Mouse (Mus musculus) liver, embryonic 14.5 days (tissue): ENCODE measurements at regions not wholly inside any gene's neighbourhood (a gene's known extent, or its start where the extent isn't known, plus 50 kb on each side); places are given as distances from the start of the nearest gene placed in this dataset.
"Not testable (repeated sequence)": the region's sequence is repeated elsewhere in the genome, so short reads cannot be mapped to it uniquely, and the experiment has no call there.

Experiments used
- ATAC-seq: fragments of 200-750 bp; cut with Nextera tagmentation; 2 replicates; pipeline ENCODE4 v1.8.0; 2017; ENCODE audit warnings: moderate number of reproducible peaks, mild to moderate bottlenecking, moderate library complexity; ENCODE audit not compliant: insufficient read depth
- DNase-seq, 3 experiments: peaks; one replicate each; pipeline ENCODE4 v3.0.0-alpha.2; 2012 to 2013; ENCODE audit warnings: low read depth in 3 of 3, low spot score in 3 of 3
- H3K27ac ChIP-seq: fragments of 300-500 bp; sonication (generic); 2 replicates; pipeline ENCODE4 v1.5.1; 2014; ENCODE audit warnings: moderate library complexity, mild to moderate bottlenecking, control low read depth, inconsistent platforms
- H3K27me3 ChIP-seq: fragments of 300-500 bp; sonication (generic); 2 replicates; pipeline ENCODE4 v1.6.1; 2014; ENCODE audit warnings: mild to moderate bottlenecking, low read length, moderate library complexity; ENCODE audit not compliant: control insufficient read depth, insufficient read depth
- H3K36me3 ChIP-seq: fragments of 300-500 bp; sonication (generic); replicated peaks from 2 replicates; pipeline ENCODE4 v1.6.1; 2014; ENCODE audit warnings: low read depth; ENCODE audit not compliant: control insufficient read depth, insufficient read depth
- H3K4me1 ChIP-seq, 2 experiments: fragments of 200-500 bp in 1 of 2; fragments of 300-500 bp in 1 of 2; sonication (generic) in 1 of 2; replicated peaks; 2 replicates each; pipeline ENCODE4 v1.6.1; 2012 to 2014; ENCODE audit warnings: antibody characterized with exemption in 1 of 2, inconsistent platforms in 1 of 2, low read length in 1 of 2; ENCODE audit not compliant: control insufficient read depth in 2 of 2, insufficient read depth in 2 of 2
- H3K4me2 ChIP-seq: fragments of 300-500 bp; sonication (generic); 2 replicates; pipeline ENCODE4 v1.6.1; 2014; ENCODE audit warnings: low read depth, mild to moderate bottlenecking, control low read depth, moderate library complexity
- H3K4me3 ChIP-seq, 2 experiments: fragments of 200-500 bp in 1 of 2; fragments of 300-500 bp in 1 of 2; sonication (generic) in 1 of 2; 2 replicates each; pipeline ENCODE4 v1.5.1; 2012 to 2014; ENCODE audit warnings: low read depth in 2 of 2, low read length in 2 of 2, mild to moderate bottlenecking in 2 of 2, control low read depth in 1 of 2, inconsistent platforms in 1 of 2, moderate library complexity in 1 of 2; ENCODE audit not compliant: insufficient read depth in 1 of 2
- H3K9ac ChIP-seq: fragments of 300-500 bp; sonication (generic); replicated peaks from 2 replicates; pipeline ENCODE4 v1.6.1; 2014; ENCODE audit warnings: mild to moderate bottlenecking, control low read depth, moderate library complexity
- H3K9me3 ChIP-seq: fragments of 300-500 bp; sonication (generic); 2 replicates; pipeline ENCODE4 v1.6.1; 2016; ENCODE audit warnings: low read length, mixed read lengths; ENCODE audit not compliant: control insufficient read depth
- CTCF ChIP-seq: IDR thresholded peaks from 2 replicates; pipeline ENCODE4 v1.5.1; 2016; ENCODE audit warnings: antibody characterized with exemption, low read depth, control low read depth
- EP300 ChIP-seq: IDR thresholded peaks from 2 replicates; pipeline ENCODE4 v1.6.1; 2016; ENCODE audit warnings: antibody characterized with exemption, low read depth
- WGBS: fragments of 180-500 bp; shearing (Covaris S2); extraction: QIAGEN DNeasy Blood & Tissue Kit; methylation state at CpG from one replicate; pipeline ENCODE4 v1.1.7; 2014; ENCODE audit not compliant: insufficient replicate concordance; 5-methylcytosine and 5-hydroxymethylcytosine counted together

DNA sequence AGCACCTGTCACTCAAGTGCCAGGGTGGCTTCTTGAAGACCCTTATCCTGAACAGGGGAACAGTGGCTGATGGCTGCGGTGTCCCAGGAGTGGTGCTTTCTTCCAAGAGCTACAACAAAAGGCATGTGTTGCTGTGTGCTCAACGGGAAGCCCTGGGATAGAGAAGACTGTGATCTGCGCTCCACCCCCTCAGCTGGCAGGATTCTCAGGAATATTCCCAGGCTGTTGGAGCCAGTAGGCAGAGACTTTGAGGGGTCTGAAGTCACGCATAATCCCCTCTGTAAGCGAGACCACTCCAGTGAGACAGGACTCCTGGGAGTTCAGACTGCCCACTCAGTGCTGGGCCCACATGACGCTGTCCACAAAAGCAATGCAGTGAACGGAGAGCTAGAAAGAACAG, 202.4 kb downstream of the Plxna1 start:
- ATAC-seq (no peak), DNase-seq (no peak)
- Histone ChIP-seq H3K4me1 (no peaks in the 10 kb centered on the region), H3K27ac (no peak overlapping the region), H3K9me3 (no peaks in the 10 kb centered on the region), H3K27me3 (no peaks in the 10 kb centered on the region), H3K4me3 (no peak overlapping the region), H3K36me3 (no peaks in the 10 kb centered on the region), H3K9ac (no peak overlapping the region), H3K4me2 (no peak overlapping the region)
- 63% methylated on average over 7 of the region's 7 CpGs for WGBS
- TF ChIP-seq EP300 (no peak), CTCF (no peak)

DNA sequence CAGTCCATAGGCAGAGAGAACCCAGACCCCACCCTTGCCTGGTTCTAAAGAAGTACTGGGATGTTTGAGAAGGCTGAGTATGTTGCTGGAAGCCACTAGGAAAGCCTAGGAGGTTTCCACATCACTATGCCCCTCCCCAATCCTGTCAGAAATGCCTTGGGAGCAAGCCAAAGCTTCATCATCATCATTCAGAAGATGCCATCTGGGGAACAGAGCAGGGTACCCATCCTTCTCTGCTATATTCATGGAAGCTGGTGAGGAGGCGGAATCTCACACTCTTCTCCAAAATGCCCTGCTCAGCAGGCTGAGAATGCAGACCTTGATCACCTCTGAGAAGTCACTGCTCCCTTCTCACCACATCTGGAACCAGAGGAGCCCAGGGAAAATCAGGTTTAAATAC, 200.7 kb downstream of the Plxna1 start:
- H3K36me3 ChIP-seq: no peaks in the 10 kb centered on the region
- H3K4me3 ChIP-seq: no peak overlapping the region
- no peak overlapping the region for H3K4me2 ChIP-seq
- H3K27ac ChIP-seq: no peak overlapping the region
- WGBS: 70% methylated on average over 1 of the region's 1 CpGs
- no peak for TF ChIP-seq CTCF
- no peak for TF ChIP-seq EP300
- ATAC-seq (no peak), DNase-seq (no peak)
- no peaks in the 10 kb centered on the region for H3K4me1 ChIP-seq
- no peak overlapping the region for H3K9ac ChIP-seq
- H3K9me3 ChIP-seq: no peaks in the 10 kb centered on the region
- no peaks in the 10 kb centered on the region for H3K27me3 ChIP-seq

GRCm38 (mm10) chr6:89169520-89169919, 192.9 kb downstream of the Plxna1 start:
- no peak overlapping the region for H3K4me2 ChIP-seq
- H3K4me1 ChIP-seq: no peaks in the 10 kb centered on the region
- WGBS: 28% methylated on average over 2 of the region's 2 CpGs
- ATAC-seq (no peak), DNase-seq (no peak)
- no peak overlapping the region for H3K4me3 ChIP-seq
- no peak for TF ChIP-seq EP300
- no peak for TF ChIP-seq CTCF
- H3K36me3 ChIP-seq: no peaks in the 10 kb centered on the region
- no peak overlapping the region for H3K27ac ChIP-seq
- no peaks in the 10 kb centered on the region for H3K9me3 ChIP-seq
- no peaks in the 10 kb centered on the region for H3K27me3 ChIP-seq
- H3K9ac ChIP-seq: no peak overlapping the region

GRCm38 (mm10) chr6:89184920-89185319, 177.5 kb downstream of the Plxna1 start:
- H3K9me3 ChIP-seq, H3K27me3 ChIP-seq, H3K9ac ChIP-seq, H3K4me3 ChIP-seq, H3K36me3 ChIP-seq, H3K4me1 ChIP-seq, H3K4me2 ChIP-seq, ATAC-seq, DNase-seq, H3K27ac ChIP-seq: not testable (repeated sequence)
- WGBS: 50% methylated on average over 1 of the region's 7 CpGs

- not testable (repeated sequence) for H3K27me3 ChIP-seq, H3K4me1 ChIP-seq, H3K9me3 ChIP-seq, H3K4me2 ChIP-seq, H3K27ac ChIP-seq, H3K9ac ChIP-seq, H3K4me3 ChIP-seq, DNase-seq, H3K36me3 ChIP-seq, ATAC-seq
- 9% methylated on average over 19 of the region's 19 CpGs for WGBS
Observed at GRCm38 (mm10) chr6:89200514-89201284, 161.7 kb downstream of the Plxna1 start.
